In the genomic region with DNA sequence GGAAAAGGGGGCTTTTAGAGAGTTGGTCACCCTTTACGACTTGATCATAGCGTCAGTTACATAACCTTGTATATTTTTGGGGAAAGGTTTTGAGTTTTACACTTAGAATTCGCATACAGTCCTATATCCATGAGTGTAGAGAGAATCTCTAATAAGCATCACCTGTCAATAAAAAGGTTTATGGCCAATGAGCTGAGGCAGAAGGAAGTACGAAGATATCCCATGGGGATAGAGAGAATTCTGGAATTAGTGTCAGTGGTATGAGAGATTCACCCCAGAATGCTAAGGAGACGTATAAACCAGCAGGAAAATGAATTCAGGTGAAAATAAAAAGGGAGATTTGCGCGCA, we compare ENCODE assay signal across 7 mouse cellular contexts. TPM values are rescaled to one million over a fixed set of nuclear protein-coding genes. Genes with fewer than 3 reads are reported as not detected.
DNase-seq lines count a peak whose midpoint lies in the region; ATAC-seq and TF ChIP-seq lines count a peak whose summit lies in the region.

No protein-coding gene starts in this region.

- no peak for ATAC-seq in kidney, embryonic 15.5 days (replicated peaks; ENCODE audit: low FRiP score)
- ATAC-seq in forebrain, embryonic 14.5 days: peak; percentile 32
- ATAC-seq in hindbrain, embryonic 16.5 days: no peak; the same call in 1 of the 2 replicates

- no peak for DNase-seq in kidney, adult 8-10 months
- DNase-seq in forebrain, embryonic 14.5 days (ENCODE audit: low spot score): no peak
- DNase-seq in thymus, adult 2 months: no peak
- DNase-seq in urinary bladder, postnatal 14 days (ENCODE audit: low spot score): no peak

- no peak overlapping the region for H3K9ac ChIP-seq in kidney, embryonic 15.5 days
- H3K9ac ChIP-seq in forebrain, embryonic 14.5 days (ENCODE audit: low read length): no peak overlapping the region
- 0 out of 2 replicates have a peak overlapping the region, but pooled peaks have one; percentile 18 for H3K9ac ChIP-seq in hindbrain, embryonic 16.5 days (ENCODE audit: low read depth, low read length)

- H3K27ac ChIP-seq in kidney, embryonic 15.5 days: no peak overlapping the region
- 0 out of 2 replicates have a peak overlapping the region, but pooled peaks have one; percentile 5 for H3K27ac ChIP-seq in forebrain, embryonic 14.5 days (ENCODE audit: low read depth, low read length)
- H3K27ac ChIP-seq in hindbrain, embryonic 16.5 days (ENCODE audit: low read depth, low read length): 0 out of 2 replicates have a peak overlapping the region, but pooled peaks have one; percentile 23
- no peak overlapping the region for H3K27ac ChIP-seq in thymus, adult 2 months (ENCODE audit: control insufficient read depth, insufficient read depth, low read length)

- WGBS in kidney, embryonic 15.5 days: 67% methylated on average over 7 of the region's 7 CpGs
- 80% methylated on average over 7 of the region's 7 CpGs for WGBS in forebrain, embryonic 14.5 days
- WGBS in hindbrain, embryonic 16.5 days: 50% methylated on average over 7 of the region's 7 CpGs
- 69% methylated on average over 7 of the region's 7 CpGs for WGBS in thymus, adult 2 months

- H3K4me2 ChIP-seq in kidney, embryonic 15.5 days: peak overlapping the region; percentile 23
- peak overlapping the region; percentile 9; the same call in 1 of the 2 replicates for H3K4me2 ChIP-seq in forebrain, embryonic 14.5 days (ENCODE audit: low read length)
- H3K4me2 ChIP-seq in hindbrain, embryonic 16.5 days (ENCODE audit: low read length): peak overlapping the region; percentile 49
- peak overlapping the region; percentile 62 for H3K4me2 ChIP-seq in myocyte (ENCODE audit: low read depth)

- H3K79me2 ChIP-seq in myocyte (ENCODE audit: control insufficient read depth, insufficient read depth): no peaks in the 10 kb centered on the region

- H3K4me1 ChIP-seq in kidney, embryonic 15.5 days: 0 out of 2 replicates have a peak, but pooled peaks cover 3% of the 10 kb centered on the region
- peaks cover 5% of the 10 kb centered on the region; the same call in 1 of the 2 replicates for H3K4me1 ChIP-seq in forebrain, embryonic 14.5 days (ENCODE audit: control insufficient read depth, insufficient read depth, low read length)
- peaks cover 6% of the 10 kb centered on the region for H3K4me1 ChIP-seq in hindbrain, embryonic 16.5 days (ENCODE audit: control insufficient read depth, insufficient read depth, low read depth, low read length)
- peaks cover 3% of the 10 kb centered on the region; the same call in 1 of the 2 replicates for H3K4me1 ChIP-seq in thymus, adult 2 months (replicated peaks; ENCODE audit: control insufficient read depth, insufficient read depth, low read length)

- no peaks in the 10 kb centered on the region for H3K9me3 ChIP-seq in kidney, embryonic 15.5 days (replicated peaks)
- H3K9me3 ChIP-seq in forebrain, embryonic 14.5 days (replicated peaks; ENCODE audit: control insufficient read depth, low read length): no peaks in the 10 kb centered on the region
- H3K9me3 ChIP-seq in hindbrain, embryonic 16.5 days (ENCODE audit: control insufficient read depth, low read length): no peaks in the 10 kb centered on the region

- no peak for TF ChIP-seq POLR2A in myocyte (IDR thresholded peaks at IDR 0.05; ENCODE audit: insufficient read length, low read depth)
- TF ChIP-seq POLR2A in thymus, adult 2 months (IDR thresholded peaks at IDR 0.05; ENCODE audit: control insufficient read depth, extremely low read depth, insufficient read depth, low read length, poor library complexity): no peak

- TF ChIP-seq CTCF in thymus, adult 2 months (IDR thresholded peaks at IDR 0.05; ENCODE audit: borderline replicate concordance, control insufficient read depth, extremely low read depth, insufficient read depth, low read length, poor library complexity): no peak

- H3K27me3 ChIP-seq in kidney, embryonic 15.5 days: no peaks in the 10 kb centered on the region
- no peaks in the 10 kb centered on the region for H3K27me3 ChIP-seq in forebrain, embryonic 14.5 days (replicated peaks; ENCODE audit: control insufficient read depth, insufficient read depth, low read length)
- H3K27me3 ChIP-seq in hindbrain, embryonic 16.5 days (replicated peaks; ENCODE audit: control insufficient read depth, insufficient read depth, low read length): no peaks in the 10 kb centered on the region
- no peaks in the 10 kb centered on the region for H3K27me3 ChIP-seq in myocyte (ENCODE audit: control insufficient read depth, insufficient read depth, insufficient read length)
- H3K27me3 ChIP-seq in thymus, adult 2 months (ENCODE audit: control insufficient read depth, insufficient read depth, low read length): no peaks in the 10 kb centered on the region

- no peaks in the 10 kb centered on the region for H3K36me3 ChIP-seq in kidney, embryonic 15.5 days
- no peaks in the 10 kb centered on the region for H3K36me3 ChIP-seq in forebrain, embryonic 14.5 days (ENCODE audit: control insufficient read depth, insufficient read depth, low read length)
- no peaks in the 10 kb centered on the region for H3K36me3 ChIP-seq in hindbrain, embryonic 16.5 days (ENCODE audit: control insufficient read depth, insufficient read depth, low read length)
- H3K36me3 ChIP-seq in myocyte (ENCODE audit: control insufficient read depth, insufficient read depth): no peaks in the 10 kb centered on the region
- no peaks in the 10 kb centered on the region for H3K36me3 ChIP-seq in thymus, adult 2 months (ENCODE audit: control insufficient read depth, insufficient read depth, low read length)

- no peak overlapping the region for H3ac ChIP-seq in myocyte (ENCODE audit: control insufficient read depth, insufficient read length)

- no peak overlapping the region for H3K4me3 ChIP-seq in kidney, embryonic 15.5 days (replicated peaks)
- no peak overlapping the region for H3K4me3 ChIP-seq in forebrain, embryonic 14.5 days (ENCODE audit: low read depth, low read length)
- H3K4me3 ChIP-seq in hindbrain, embryonic 16.5 days (ENCODE audit: low read length): peak overlapping the region; percentile 23
- no peak overlapping the region for H3K4me3 ChIP-seq in myocyte
- H3K4me3 ChIP-seq in thymus, adult 2 months (ENCODE audit: control insufficient read depth, insufficient read depth, low read length): no peak overlapping the region

TF ChIP-seq in myocyte, 11 proteins besides CTCF, POLR2A, EP300 and RAD21:
- TF ChIP-seq E2F4 (IDR thresholded peaks at IDR 0.05; ENCODE audit: insufficient read depth) (no peak), REST (IDR thresholded peaks at IDR 0.05; ENCODE audit: insufficient read depth, insufficient read length) (no peak), TCF3 (IDR thresholded peaks at IDR 0.05; ENCODE audit: insufficient read length, low read depth) (no peak), POLR2AphosphoS2 (IDR thresholded peaks at IDR 0.05; ENCODE audit: insufficient read length, low read depth) (no peak), CEBPB (IDR thresholded peaks at IDR 0.05; ENCODE audit: insufficient read depth, poor library complexity, severe bottlenecking) (no peak), SRF (IDR thresholded peaks at IDR 0.05; ENCODE audit: control insufficient read depth, insufficient read length, low read depth) (no peak), MYOG (IDR thresholded peaks at IDR 0.05; ENCODE audit: control insufficient read depth in 1 of 3, insufficient read depth in 1 of 3, insufficient read length in 2 of 3, low read depth in 2 of 3) (no peak), USF1 (IDR thresholded peaks at IDR 0.05; ENCODE audit: low read depth) (no peak), TCF12 (IDR thresholded peaks at IDR 0.05; ENCODE audit: insufficient read depth, poor library complexity, severe bottlenecking) (no peak), MYOD1 (IDR thresholded peaks at IDR 0.05; ENCODE audit: control insufficient read depth in 1 of 3, insufficient read length in 2 of 3, low read depth in 2 of 3) (no peak), MAX (IDR thresholded peaks at IDR 0.05; ENCODE audit: low read depth) (no peak)

RNA-seq across cellular contexts. Expression of a gene that starts 45.4 kb away (rescaled TPM):
- polyA plus RNA-seq in kidney, embryonic 15.5 days (2015; fragmentation: Nextera tagmentation; extraction: Ambion mirVana): not detected in 2 replicates
- not detected in 2 replicates for polyA plus RNA-seq in forebrain, embryonic 14.5 days (2014; fragmentation: Nextera tagmentation; extraction: Ambion mirVana)
- not detected in 2 replicates for polyA plus RNA-seq in hindbrain, embryonic 16.5 days (2015; fragmentation: Nextera tagmentation; extraction: Ambion mirVana)
- polyA plus RNA-seq in myocyte (2012; fragmentation: generic; extraction: Trizol): 0.08 TPM
- not detected in 2 replicates for polyA plus RNA-seq in thymus, adult 2 months (2012; rRNA removed)

RNA-seq across cellular contexts. Expression of a gene that starts 49.9 kb away (rescaled TPM):
- polyA plus RNA-seq in kidney, embryonic 15.5 days (2015; fragmentation: Nextera tagmentation; extraction: Ambion mirVana): 221 and 225 TPM in 2 replicates
- polyA plus RNA-seq in forebrain, embryonic 14.5 days (2014; fragmentation: Nextera tagmentation; extraction: Ambion mirVana): 541 and 574 TPM in 2 replicates
- polyA plus RNA-seq in hindbrain, embryonic 16.5 days (2015; fragmentation: Nextera tagmentation; extraction: Ambion mirVana): 330 and 343 TPM in 2 replicates
- 86.8 TPM for polyA plus RNA-seq in myocyte (2012; fragmentation: generic; extraction: Trizol)
- 34.0 and 36.7 TPM in 2 replicates for polyA plus RNA-seq in thymus, adult 2 months (2012; rRNA removed)

RNA-seq across cellular contexts. Expression of a gene that starts 50.9 kb away (rescaled TPM):
- 36.3 and 36.9 TPM in 2 replicates for polyA plus RNA-seq in kidney, embryonic 15.5 days (2015; fragmentation: Nextera tagmentation; extraction: Ambion mirVana)
- polyA plus RNA-seq in forebrain, embryonic 14.5 days (2014; fragmentation: Nextera tagmentation; extraction: Ambion mirVana): 55.4 and 70.3 TPM in 2 replicates
- polyA plus RNA-seq in hindbrain, embryonic 16.5 days (2015; fragmentation: Nextera tagmentation; extraction: Ambion mirVana): 78.6 and 81.0 TPM in 2 replicates
- 8.5 TPM for polyA plus RNA-seq in myocyte (2012; fragmentation: generic; extraction: Trizol)
- 7.4 and 7.6 TPM in 2 replicates for polyA plus RNA-seq in thymus, adult 2 months (2012; rRNA removed)

Comparison
In these comparisons a context has a peak if more than half of its experiments do, and no peak if none do; other contexts are left out.
1. H3K27ac ChIP-seq: peak in forebrain, embryonic 14.5 days (single experiment) and hindbrain, embryonic 16.5 days (single experiment); none in kidney, embryonic 15.5 days (single experiment) and thymus, adult 2 months (single experiment).
2. H3K4me2 ChIP-seq: peak in every context shown above with its lines; median percentile 62 in myocyte; 49 in hindbrain, embryonic 16.5 days; 23 in kidney, embryonic 15.5 days; 9 in forebrain, embryonic 14.5 days.